Mouse (Mus musculus) testis, adult 2 months (tissue): ENCODE measurements at regions not wholly inside any gene's neighbourhood (a gene's known extent, or its start where the extent isn't known, plus 50 kb on each side); places are given as distances from the start of the nearest gene placed in this dataset.

Experiments used
- CTCF ChIP-seq: fragments of 200-500 bp; IDR thresholded peaks from 2 replicates; pipeline ENCODE4 v1.5.1; 2012; ENCODE audit warnings: low read depth, mild to moderate bottlenecking, inconsistent platforms, low read length, moderate library complexity; ENCODE audit not compliant: control insufficient read depth, insufficient read depth, insufficient replicate concordance
- POLR2A ChIP-seq: fragments of 200-500 bp; IDR thresholded peaks from 2 replicates; pipeline ENCODE4 v1.6.1; 2012; ENCODE audit warnings: low read depth, mild to moderate bottlenecking, inconsistent platforms, low read length, moderate library complexity; ENCODE audit not compliant: control insufficient read depth

DNA sequence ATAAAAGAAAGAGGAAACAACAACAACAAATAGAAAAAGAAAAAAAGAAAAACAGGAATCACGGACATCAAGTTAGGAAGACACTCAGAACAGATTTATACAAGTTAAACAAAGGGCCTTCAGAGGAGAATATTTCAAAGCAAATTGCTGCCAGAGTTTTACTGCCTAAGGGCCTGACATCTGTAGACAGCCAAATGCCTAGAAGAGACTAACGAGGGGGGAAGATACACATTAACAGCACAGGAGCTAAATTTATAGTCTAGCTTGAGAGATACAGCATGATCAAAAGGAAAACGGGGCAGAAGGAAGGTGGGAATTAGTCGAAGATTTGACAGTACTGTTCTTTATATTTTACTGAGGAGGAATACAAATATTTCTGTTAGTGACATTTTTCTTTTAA, 933.9 kb upstream of the Ddx18 start:
- TF ChIP-seq POLR2A (no peak), CTCF (no peak)
